Mouse (Mus musculus) hindbrain, embryonic 12.5 days (tissue): ENCODE measurements around the gene Ifitm2. TPM values are rescaled to one million over a fixed set of nuclear protein-coding genes. Genes with fewer than 3 reads are reported as not detected.

ENCODE experiments used
- ATAC-seq: fragments of 200-750 bp; cut with Nextera tagmentation; 2 replicates; pipeline ENCODE4 v1.8.0; 2017; ENCODE audit warnings: moderate TSS enrichment; ENCODE audit not compliant: low FRiP score
- H3K27ac ChIP-seq: fragments of 300-500 bp; sonication (generic); 2 replicates; pipeline ENCODE4 v1.5.1; 2016; ENCODE audit warnings: mild to moderate bottlenecking
- H3K27me3 ChIP-seq: fragments of 300-500 bp; sonication (generic); 2 replicates; pipeline ENCODE4 v1.6.1; 2016; ENCODE audit warnings: mild to moderate bottlenecking
- H3K36me3 ChIP-seq: fragments of 300-500 bp; sonication (generic); 2 replicates; pipeline ENCODE4 v1.6.1; 2016; ENCODE audit warnings: mild to moderate bottlenecking
- H3K4me1 ChIP-seq: fragments of 300-500 bp; sonication (generic); 2 replicates; pipeline ENCODE4 v1.6.1; 2016
- H3K4me2 ChIP-seq: fragments of 300-500 bp; sonication (generic); replicated peaks from 2 replicates; pipeline ENCODE4 v1.6.1; 2016; ENCODE audit warnings: mild to moderate bottlenecking
- H3K4me3 ChIP-seq: fragments of 300-500 bp; sonication (generic); 2 replicates; pipeline ENCODE4 v1.5.1; 2016; ENCODE audit warnings: mild to moderate bottlenecking
- H3K9ac ChIP-seq: fragments of 300-500 bp; sonication (generic); 2 replicates; pipeline ENCODE4 v1.6.1; 2016; ENCODE audit warnings: mild to moderate bottlenecking, moderate library complexity
- H3K9me3 ChIP-seq: fragments of 300-500 bp; sonication (generic); replicated peaks from 2 replicates; pipeline ENCODE4 v1.6.1; 2016; ENCODE audit warnings: mild to moderate bottlenecking
- WGBS: fragments of 180-500 bp; shearing (Covaris S2); methylation state at CpG from one replicate; pipeline ENCODE4 v1.1.7; 2016; 5-methylcytosine and 5-hydroxymethylcytosine counted together
- polyA plus RNA-seq: library from polyadenylated mRNA; unstranded; fragments of >200 nt; fragmentation: Nextera tagmentation; extraction: Ambion mirVana; gene quantifications from 2 replicates; pipeline ENCODE4 v1.2.1, GENCODE M21; 2016

Gene Ifitm2
- polyA plus RNA-seq, 1 experiment from 2014 or later = 340 TPM

DNA sequence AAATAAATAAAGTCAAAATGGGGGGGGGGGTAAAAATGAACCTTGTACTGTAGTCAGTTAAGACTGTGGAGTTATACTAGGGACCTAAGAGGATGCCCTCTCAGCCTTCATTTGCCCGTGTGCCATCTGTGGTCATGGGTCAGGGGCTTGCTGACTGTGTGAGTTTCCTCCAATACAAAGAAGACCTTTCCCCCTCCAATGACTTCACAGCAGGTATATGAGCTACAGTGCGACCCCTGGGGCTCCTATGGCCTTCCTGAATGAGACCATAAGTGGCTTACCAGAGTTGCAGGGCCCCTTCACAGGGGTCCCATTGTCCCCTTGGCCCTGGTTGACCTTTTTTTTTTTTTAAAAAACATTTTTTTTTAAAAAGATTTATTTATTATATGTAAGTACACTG is 5.6 kb upstream of the Ifitm2 start:
- Histone ChIP-seq H3K36me3 (no peaks in the 10 kb centered on the region), H3K4me1 (peaks cover 8% of the 10 kb centered on the region; the same call in 1 of the 2 replicates), H3K4me2 (no peak overlapping the region), H3K9me3 (no peaks in the 10 kb centered on the region), H3K27ac (no peak overlapping the region), H3K4me3 (no peak overlapping the region), H3K27me3 (0 out of 2 replicates have a peak, but pooled peaks cover under 1% of the 10 kb centered on the region), H3K9ac (no peak overlapping the region)
- ATAC-seq = no peak
- WGBS = 50% methylated on average over 2 of the region's 2 CpGs

DNA sequence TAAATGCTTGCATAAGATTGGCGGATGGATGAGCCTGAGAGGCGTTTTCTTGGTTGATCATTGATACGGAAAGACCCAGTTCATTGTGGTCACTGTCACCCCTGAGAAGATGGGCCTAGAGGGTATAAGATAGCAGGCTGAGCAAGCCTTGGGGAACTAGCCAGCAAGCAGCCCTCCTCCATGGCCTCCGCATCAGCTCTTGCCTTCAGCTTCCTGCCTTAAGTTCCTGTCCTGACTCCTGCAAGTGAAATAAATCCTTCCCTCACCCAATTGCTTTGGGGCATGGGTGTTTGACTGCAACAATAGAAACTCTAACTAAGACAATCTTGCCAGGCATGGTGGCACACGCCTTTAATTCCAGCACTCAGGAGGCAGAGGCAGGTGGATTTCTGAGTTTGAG is 4.2 kb upstream of the Ifitm2 start:
- Histone ChIP-seq H3K4me1 (peaks cover 12% of the 10 kb centered on the region), H3K27me3 (0 out of 2 replicates have a peak, but pooled peaks cover 3% of the 10 kb centered on the region), H3K4me2 (no peak overlapping the region), H3K27ac (no peak overlapping the region), H3K36me3 (no peaks in the 10 kb centered on the region), H3K9me3 (no peaks in the 10 kb centered on the region), H3K9ac (no peak overlapping the region), H3K4me3 (no peak overlapping the region)
- no peak for ATAC-seq
- 61% methylated on average over 5 of the region's 5 CpGs for WGBS

DNA sequence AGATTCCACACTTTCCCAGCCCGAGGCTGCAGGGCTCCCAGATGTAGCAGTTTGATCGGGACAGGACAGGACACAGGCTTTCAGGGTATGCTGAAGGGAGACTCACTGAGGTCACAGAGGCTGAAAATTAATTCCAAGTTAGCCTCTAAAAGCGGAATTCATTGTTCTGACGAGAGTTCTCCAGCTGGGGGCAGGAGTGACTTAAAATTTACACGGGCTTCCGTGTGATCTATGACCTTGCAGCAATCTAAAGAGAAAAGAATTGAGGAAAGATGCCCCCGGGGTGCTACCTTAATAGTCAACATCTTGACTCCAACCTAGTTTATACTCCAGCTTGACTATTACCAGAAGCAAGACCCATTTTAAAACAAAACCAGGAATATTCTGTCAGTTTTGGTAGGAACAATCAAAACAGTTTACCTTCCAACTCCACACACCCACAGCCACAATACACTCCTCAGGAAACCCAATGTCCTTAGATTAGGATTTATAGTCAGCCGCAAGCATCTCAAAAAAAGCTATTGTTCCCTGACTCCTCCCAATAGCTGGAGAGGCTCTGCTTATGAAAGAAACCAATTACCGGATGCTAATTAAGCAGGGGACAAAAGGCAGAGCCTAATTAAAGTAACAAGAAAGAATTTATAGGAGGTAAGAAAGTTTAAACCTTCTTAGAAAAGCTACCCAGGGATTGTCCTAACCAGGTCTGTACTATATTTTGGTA is 3.6 kb upstream of the Ifitm2 start:
- ATAC-seq = no peak
- peaks cover 18% of the 10 kb centered on the region for H3K4me1 ChIP-seq
- H3K27ac ChIP-seq = no peak overlapping the region
- H3K36me3 ChIP-seq = no peaks in the 10 kb centered on the region
- 7% methylated on average over 9 of the region's 9 CpGs for WGBS
- H3K27me3 ChIP-seq = 0 out of 2 replicates have a peak, but pooled peaks cover 3% of the 10 kb centered on the region
- H3K9ac ChIP-seq = no peak overlapping the region
- no peaks in the 10 kb centered on the region for H3K9me3 ChIP-seq
- no peak overlapping the region for H3K4me2 ChIP-seq
- H3K4me3 ChIP-seq = no peak overlapping the region

DNA sequence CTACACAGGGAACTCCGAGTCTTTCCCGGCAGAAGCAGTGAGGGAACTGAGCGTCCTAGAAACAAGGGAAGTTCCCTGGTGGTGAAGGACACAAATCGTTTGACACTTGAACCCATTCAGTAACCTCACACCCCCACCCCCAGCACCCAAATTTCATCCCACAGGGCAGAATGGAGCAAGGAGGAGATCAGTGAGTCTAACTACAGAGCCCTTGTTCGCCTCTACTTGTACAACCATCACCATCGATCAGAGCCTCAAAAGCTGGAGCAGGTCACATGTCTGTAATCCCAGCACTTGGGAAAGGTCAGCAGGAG is 726 bp upstream of the Ifitm2 start:
- Histone ChIP-seq H3K27ac (no peak overlapping the region), H3K4me2 (peak overlapping the region; percentile 60; the same call in 1 of the 2 replicates), H3K36me3 (no peaks in the 10 kb centered on the region), H3K4me1 (peaks cover 24% of the 10 kb centered on the region), H3K9me3 (no peaks in the 10 kb centered on the region), H3K4me3 (no peak overlapping the region), H3K9ac (no peak overlapping the region), H3K27me3 (0 out of 2 replicates have a peak, but pooled peaks cover 3% of the 10 kb centered on the region)
- 56% methylated on average over 6 of the region's 6 CpGs for WGBS
- ATAC-seq = no peak

- peak overlapping the region; percentile 52; the same call in 1 of the 2 replicates for H3K27ac ChIP-seq
- peak overlapping the region; percentile 49 for H3K9ac ChIP-seq
- peak overlapping the region; percentile 60 for H3K4me2 ChIP-seq
- no peaks in the 10 kb centered on the region for H3K36me3 ChIP-seq
- WGBS = 18% methylated on average over 17 of the region's 17 CpGs
- H3K27me3 ChIP-seq = 0 out of 2 replicates have a peak, but pooled peaks cover 3% of the 10 kb centered on the region
- peak overlapping the region; percentile 39 for H3K4me3 ChIP-seq
- peaks cover 35% of the 10 kb centered on the region for H3K4me1 ChIP-seq
- no peaks in the 10 kb centered on the region for H3K9me3 ChIP-seq
- peak; percentile 59 for ATAC-seq
These were observed 445 bp downstream of the Ifitm2 start for GRCm38 (mm10) chr7:140955342-140955741.

DNA sequence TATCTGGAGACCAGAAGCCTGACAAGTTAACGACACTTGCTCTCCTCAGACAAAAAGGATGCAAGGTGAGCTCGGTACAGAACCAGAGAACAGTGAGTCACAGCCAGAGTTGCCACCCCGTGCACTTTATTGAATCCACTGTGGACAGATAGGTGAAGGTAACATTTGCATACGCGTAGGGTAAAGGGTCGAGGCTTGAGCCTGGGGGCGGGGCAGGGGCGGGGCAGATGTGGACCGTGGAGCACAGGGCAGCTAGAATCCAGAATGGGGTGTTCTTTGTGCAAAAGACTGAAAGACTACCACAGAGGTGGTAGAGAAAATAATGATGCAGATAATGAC is 1.1 kb downstream of the Ifitm2 start:
- H3K4me2 ChIP-seq = peak overlapping the region; percentile 60
- no peak overlapping the region for H3K27ac ChIP-seq
- H3K4me3 ChIP-seq = peak overlapping the region; percentile 39
- no peak for ATAC-seq
- no peaks in the 10 kb centered on the region for H3K36me3 ChIP-seq
- peaks cover 36% of the 10 kb centered on the region for H3K4me1 ChIP-seq
- 12% methylated on average over 9 of the region's 9 CpGs for WGBS
- peak overlapping the region; percentile 49 for H3K9ac ChIP-seq
- no peaks in the 10 kb centered on the region for H3K9me3 ChIP-seq
- 0 out of 2 replicates have a peak, but pooled peaks cover 3% of the 10 kb centered on the region for H3K27me3 ChIP-seq

- Histone ChIP-seq H3K27me3 (0 out of 2 replicates have a peak, but pooled peaks cover 3% of the 10 kb centered on the region), H3K9ac (peak overlapping the region; percentile 49), H3K4me1 (peaks cover 30% of the 10 kb centered on the region), H3K4me2 (peak overlapping the region; percentile 60), H3K4me3 (peak overlapping the region; percentile 39), H3K36me3 (no peaks in the 10 kb centered on the region), H3K27ac (no peak overlapping the region), H3K9me3 (no peaks in the 10 kb centered on the region)
- ATAC-seq = no peak
- WGBS = 69% methylated on average over 15 of the region's 15 CpGs
These were observed 1.7 kb downstream of the Ifitm2 start for GRCm38 (mm10) chr7:140953800-140954732.

DNA sequence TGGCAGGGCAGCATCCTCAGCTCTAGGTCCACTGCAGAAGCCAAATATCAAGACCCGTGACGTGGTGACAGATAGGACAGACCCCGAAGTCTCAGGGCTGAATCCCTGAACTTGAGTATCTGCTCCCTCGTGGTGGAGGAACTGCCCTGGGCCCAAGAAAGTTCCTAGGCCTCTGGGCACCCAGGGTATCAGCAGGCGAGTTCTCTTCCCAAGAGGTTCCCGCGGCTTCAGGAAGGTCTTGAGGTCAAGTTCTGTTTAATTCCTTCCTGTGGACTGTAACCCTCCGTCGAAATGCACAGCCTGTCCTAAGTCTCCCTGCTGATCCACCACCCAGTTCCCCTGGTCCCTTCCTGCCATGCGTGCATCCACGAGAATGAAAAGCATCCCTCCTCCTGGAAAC is 2.7 kb downstream of the Ifitm2 start:
- Histone ChIP-seq H3K9me3 (no peaks in the 10 kb centered on the region), H3K4me1 (peaks cover 27% of the 10 kb centered on the region), H3K36me3 (no peaks in the 10 kb centered on the region), H3K27ac (no peak overlapping the region), H3K27me3 (0 out of 2 replicates have a peak, but pooled peaks cover 3% of the 10 kb centered on the region), H3K4me3 (no peak overlapping the region), H3K4me2 (no peak overlapping the region), H3K9ac (no peak overlapping the region)
- WGBS = 87% methylated on average over 11 of the region's 11 CpGs
- ATAC-seq = no peak

DNA sequence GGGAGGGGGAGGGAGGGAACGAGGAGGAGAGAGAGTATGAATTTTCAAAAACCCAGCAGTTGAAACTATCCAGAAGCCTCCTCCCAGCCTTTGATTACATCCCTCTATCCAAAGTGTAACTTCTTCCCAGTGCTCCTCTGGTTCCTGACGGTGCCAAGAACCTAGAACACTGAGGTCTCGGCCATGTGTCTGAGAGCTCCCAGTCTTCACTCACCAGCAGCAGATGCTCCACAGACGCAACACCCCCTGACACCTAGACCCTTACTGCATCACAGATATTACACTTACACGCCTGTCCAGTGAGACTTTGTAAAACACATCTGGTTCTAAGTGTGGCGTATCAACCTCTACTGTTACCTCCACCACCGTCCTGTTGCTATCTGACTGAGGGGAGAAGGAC is 3.3 kb downstream of the Ifitm2 start:
- no peak overlapping the region for H3K4me3 ChIP-seq
- H3K36me3 ChIP-seq = no peaks in the 10 kb centered on the region
- 0 out of 2 replicates have a peak, but pooled peaks cover 3% of the 10 kb centered on the region for H3K27me3 ChIP-seq
- H3K27ac ChIP-seq = no peak overlapping the region
- 84% methylated on average over 7 of the region's 7 CpGs for WGBS
- H3K4me2 ChIP-seq = no peak overlapping the region
- no peak for ATAC-seq
- peaks cover 27% of the 10 kb centered on the region for H3K4me1 ChIP-seq
- no peak overlapping the region for H3K9ac ChIP-seq
- no peaks in the 10 kb centered on the region for H3K9me3 ChIP-seq

DNA sequence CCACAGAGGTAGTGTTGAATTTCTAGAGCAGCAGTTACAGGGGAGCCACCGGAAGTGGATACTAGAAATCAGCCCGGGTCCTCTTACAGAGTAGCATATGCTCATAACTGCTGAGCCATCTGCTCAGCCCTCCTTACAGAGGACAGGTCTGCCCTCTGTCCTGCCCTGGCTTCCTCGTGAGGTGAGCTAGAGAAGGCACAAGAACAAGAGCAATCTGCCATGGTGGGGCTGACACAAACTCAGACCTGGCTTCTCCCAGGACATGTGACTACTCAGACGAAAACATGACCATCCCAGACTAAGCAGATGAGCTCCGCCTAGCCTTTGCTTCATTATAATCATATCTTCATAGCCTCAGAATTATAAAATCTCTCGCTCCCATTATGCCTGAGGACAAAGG is 4.0 kb downstream of the Ifitm2 start:
- 0 out of 2 replicates have a peak, but pooled peaks cover 3% of the 10 kb centered on the region for H3K27me3 ChIP-seq
- WGBS = 76% methylated on average over 5 of the region's 6 CpGs
- no peak overlapping the region for H3K4me3 ChIP-seq
- no peak overlapping the region for H3K9ac ChIP-seq
- H3K27ac ChIP-seq = no peak overlapping the region
- H3K4me2 ChIP-seq = no peak overlapping the region
- peaks cover 27% of the 10 kb centered on the region for H3K4me1 ChIP-seq
- H3K36me3 ChIP-seq = no peaks in the 10 kb centered on the region
- no peak for ATAC-seq
- no peaks in the 10 kb centered on the region for H3K9me3 ChIP-seq

DNA sequence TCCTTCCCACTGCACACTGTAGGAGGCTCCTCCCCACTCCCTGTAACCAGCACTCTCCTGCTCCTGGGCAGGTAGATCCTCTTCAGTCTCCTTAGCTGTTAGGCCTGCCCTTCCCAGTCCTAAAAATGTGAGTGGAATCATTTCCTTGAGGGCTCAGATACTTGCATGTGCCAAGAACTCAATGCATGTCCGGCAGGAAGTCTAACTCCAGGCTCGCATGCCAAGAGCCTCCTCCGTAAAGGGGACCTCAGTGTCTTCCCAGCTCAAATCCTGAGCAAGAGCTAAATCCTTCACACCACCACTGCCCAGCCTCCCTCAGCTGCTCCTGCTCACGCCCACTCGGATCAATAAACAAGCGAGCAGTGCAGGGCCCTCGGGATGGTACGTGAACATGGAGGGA is 4.7 kb downstream of the Ifitm2 start:
- WGBS = 46% methylated on average over 8 of the region's 8 CpGs
- no peaks in the 10 kb centered on the region for H3K9me3 ChIP-seq
- no peak overlapping the region for H3K4me2 ChIP-seq
- H3K27me3 ChIP-seq = no peaks in the 10 kb centered on the region
- H3K4me3 ChIP-seq = no peak overlapping the region
- H3K36me3 ChIP-seq = no peaks in the 10 kb centered on the region
- peaks cover 27% of the 10 kb centered on the region for H3K4me1 ChIP-seq
- no peak overlapping the region for H3K9ac ChIP-seq
- H3K27ac ChIP-seq = 0 out of 2 replicates have a peak overlapping the region, but pooled peaks have one; percentile 4
- ATAC-seq = no peak

DNA sequence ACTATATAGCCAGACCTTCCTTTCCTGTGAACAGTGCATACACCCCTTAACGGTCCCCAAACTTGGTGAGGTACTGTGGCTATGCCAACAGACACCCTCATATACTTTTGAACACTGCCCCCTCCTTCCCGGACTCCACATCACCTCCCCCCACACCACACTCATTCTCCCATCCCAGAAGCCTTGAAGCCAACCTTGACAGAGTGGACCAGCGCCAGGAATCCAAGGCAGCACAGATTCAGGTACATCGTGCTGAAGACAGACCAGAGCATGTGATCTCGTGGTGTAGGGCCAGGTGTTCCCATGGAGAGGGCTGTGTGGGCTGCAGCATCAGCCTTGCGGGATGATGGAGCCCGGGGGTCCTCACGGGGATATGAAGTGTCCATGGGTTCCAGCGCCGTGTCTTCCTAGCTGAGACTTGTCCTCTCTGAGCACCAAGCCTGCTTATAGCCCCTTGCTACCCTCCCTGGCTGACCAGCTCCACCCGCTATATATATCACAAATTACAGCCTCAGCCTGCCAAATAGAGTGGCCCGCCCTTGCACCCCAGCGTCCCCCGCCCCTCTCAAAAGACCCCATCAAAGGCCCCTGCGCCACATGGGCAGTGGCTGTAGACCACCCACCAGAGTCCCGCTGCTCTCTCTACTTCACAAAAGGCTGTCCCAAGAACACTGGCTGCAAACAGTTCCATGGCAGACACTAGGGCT is 5.8 kb downstream of the Ifitm2 start, which contains the start of gene Ifitm5:
Gene Ifitm5 (minus strand): TSS at position 468 of the 707 bp plus-strand sequence.
- H3K4me2 ChIP-seq = no peak within 1 kb of the TSS
- no peaks in the 10 kb centered on the region; the same call in 1 of the 2 replicates for H3K36me3 ChIP-seq
- H3K27me3 ChIP-seq = no peaks in the 10 kb centered on the region
- H3K9me3 ChIP-seq = no peaks in the 10 kb centered on the region
- 81% methylated on average over 16 of the region's 16 CpGs for WGBS
- H3K27ac ChIP-seq = no peak within 1 kb of the TSS
- H3K4me3 ChIP-seq = no peak within 1 kb of the TSS
- ATAC-seq = no peak
- no peak within 1 kb of the TSS for H3K9ac ChIP-seq
- H3K4me1 ChIP-seq = peaks cover 23% of the 10 kb centered on the region
